Mouse (Mus musculus) right cerebral cortex, adult 18-20 months (tissue): Measurements from ENCODE around the gene Mpeg1.

Source experiments
- DNase-seq: peaks from one replicate; pipeline ENCODE4 v3.0.0; 2022; ENCODE audit warnings: mixed read lengths

The Mpeg1 gene

DNA sequence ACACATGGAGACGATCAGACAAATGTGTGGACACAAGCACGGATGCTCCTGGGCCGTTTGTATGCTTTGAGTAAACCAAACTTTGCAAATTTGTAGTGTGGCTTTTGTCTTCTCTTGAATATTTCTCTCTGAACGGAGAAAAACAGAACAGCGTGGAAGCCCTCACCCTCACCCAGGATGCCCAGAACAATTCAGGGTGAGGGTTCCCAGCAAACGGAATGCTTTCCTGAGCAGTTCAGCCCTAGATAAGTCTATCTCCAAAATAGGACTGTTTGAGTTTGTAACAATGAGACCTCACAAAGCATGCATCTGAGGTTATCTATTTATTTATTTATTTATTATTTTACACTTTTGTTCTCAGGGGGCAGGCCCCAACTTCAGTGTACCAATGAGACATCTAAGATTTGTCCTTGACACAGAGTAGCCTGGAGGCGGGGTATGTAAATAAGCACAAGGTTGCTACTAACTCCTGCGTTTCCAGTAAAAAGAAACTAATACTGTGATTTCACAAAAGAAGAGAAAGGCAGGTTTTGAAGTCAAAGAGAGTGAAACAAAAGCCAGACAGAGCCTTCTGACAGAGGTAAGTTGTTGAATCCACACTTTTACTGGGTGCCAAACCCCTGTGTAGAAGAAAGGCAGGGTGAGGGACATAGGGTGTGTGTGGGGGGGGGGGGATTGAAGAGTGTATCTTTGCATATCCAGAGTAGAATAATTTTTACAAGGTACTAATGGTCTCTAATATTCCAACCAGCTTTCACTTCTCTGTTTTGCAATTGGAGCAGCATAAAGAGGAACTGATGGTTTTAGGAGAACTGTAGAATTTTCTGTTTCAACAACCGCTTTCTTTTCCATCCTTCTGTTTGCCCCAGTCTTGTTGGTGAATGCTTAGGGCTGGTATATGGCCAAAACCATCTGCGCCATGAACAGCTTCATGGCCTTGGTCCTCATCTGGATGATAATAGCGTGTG lies at the start of gene Mpeg1:
Mpeg1 (plus strand) TSS at position 498 of the 968 bp plus-strand sequence.
- DNase-seq: no peak

DNA sequence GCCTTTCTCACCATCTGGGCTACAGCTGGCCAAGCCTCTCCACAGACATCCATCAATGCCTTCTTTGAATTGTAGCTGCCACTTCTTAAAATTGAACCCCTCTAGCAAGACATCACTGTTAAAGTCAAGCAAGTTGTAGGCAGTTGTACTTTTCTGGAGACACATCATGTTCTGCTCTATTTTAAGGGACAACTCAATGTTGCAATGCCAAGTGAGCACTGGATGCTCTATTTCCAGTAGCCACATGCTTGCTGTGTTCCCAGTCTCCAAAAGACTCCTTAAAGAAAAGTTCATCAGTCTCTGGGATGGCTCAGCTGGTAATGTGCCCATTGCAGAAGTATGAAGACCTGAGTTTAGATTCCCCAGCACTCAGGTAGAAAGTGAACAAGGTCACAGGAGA lies 46.8 kb upstream of the Mpeg1 start:
- DNase-seq: peak; percentile 17

DNA sequence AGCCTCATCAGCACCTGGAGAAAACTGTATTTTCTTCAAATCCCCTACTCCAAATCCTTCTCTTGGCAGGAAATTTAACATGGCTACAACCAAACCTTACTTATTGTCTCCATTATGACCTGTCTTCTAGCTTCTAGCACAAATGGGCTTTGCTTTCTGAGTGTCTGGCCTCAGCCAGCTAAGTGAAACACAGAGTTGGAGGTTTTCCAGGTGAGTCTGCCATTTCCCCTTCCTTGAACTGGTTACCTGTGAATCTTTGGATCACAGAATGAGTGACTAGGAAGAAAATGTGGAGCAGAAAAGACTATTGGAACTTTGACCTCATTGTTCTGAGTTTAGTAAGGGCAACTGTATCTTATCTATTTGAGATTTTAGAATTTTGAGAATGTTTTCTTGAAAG lies 43.2 kb upstream of the Mpeg1 start, which contains the start of gene Olfr1441:
Olfr1441 (plus strand) TSS at position 73 of the 400 bp plus-strand sequence.
- DNase-seq: no peak

DNA sequence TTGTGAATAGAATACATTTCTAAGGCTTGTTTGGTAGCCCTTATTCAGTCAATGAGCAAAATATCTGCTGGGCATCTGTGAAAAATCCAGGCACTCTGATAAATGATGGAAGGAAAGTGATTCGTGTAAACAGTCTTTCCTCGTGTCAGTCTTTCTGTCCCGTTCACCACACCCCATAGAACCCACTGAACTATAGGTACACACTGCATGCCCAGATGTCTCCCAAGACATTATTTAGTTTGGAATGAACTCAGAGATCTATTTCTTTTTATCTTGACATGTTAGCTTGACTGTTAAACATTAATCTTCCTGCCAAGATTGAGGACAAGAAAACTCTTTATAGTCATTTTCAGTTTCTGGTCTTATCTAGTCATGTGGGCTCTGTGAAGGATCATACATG lies 42.3 kb upstream of the Mpeg1 start:
- no peak for DNase-seq

- DNase-seq: no peak
Observed at GRCm38 (mm10) chr19:12420555-12420954, 40.0 kb upstream of the Mpeg1 start.

GRCm38 (mm10) chr19:12421680-12422079 lies 38.9 kb upstream of the Mpeg1 start:
- DNase-seq: no peak

DNA sequence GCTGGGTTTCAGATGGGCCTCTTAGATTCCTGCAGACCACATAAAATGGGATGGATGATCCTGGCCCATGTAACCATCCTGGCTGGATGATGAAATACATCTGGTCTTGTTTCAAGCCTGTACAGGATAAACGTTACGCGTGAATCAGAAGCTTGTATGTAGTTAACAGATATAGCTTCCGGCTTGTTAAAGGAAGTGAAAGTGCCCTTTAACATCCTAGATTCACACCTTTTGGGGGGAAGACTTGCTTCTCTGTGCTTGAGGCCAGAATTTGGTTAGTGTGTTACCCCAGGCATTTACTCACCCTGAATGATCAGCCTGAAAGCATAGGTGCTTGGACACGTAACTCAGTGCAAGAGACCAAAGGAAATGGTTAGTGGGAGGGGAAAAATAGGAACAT lies 33.5 kb upstream of the Mpeg1 start:
- DNase-seq: no peak

GRCm38 (mm10) chr19:12427605-12428004 lies 33.0 kb upstream of the Mpeg1 start, which contains the start of gene Pfpl:
TSS of gene Pfpl (plus strand) at chr19:12427905.
- no peak for DNase-seq

DNA sequence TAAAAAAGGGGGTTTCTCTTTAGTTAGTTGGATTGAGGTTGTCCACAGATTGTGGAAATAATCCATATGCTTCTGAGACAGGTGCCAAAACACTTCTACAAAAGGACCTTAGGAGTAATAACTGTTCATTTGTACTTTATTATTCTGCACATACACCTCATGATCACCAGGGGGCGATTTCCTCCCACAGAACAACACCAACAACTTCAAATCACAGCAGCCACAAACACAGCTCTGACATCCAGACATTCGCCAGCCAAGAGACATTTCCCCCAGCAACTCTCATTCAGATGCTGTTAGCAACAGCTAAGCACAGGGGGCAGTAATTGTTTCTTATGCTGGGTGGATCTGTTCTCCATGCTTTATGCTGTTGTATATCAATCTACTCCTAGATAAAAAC lies 27.5 kb upstream of the Mpeg1 start:
- peak; percentile 12 for DNase-seq

- DNase-seq: no peak
Observed at GRCm38 (mm10) chr19:12435011-12435416, 25.6 kb upstream of the Mpeg1 start.

GRCm38 (mm10) chr19:12435750-12436524 lies 24.6 kb upstream of the Mpeg1 start:
- DNase-seq: no peak

DNA sequence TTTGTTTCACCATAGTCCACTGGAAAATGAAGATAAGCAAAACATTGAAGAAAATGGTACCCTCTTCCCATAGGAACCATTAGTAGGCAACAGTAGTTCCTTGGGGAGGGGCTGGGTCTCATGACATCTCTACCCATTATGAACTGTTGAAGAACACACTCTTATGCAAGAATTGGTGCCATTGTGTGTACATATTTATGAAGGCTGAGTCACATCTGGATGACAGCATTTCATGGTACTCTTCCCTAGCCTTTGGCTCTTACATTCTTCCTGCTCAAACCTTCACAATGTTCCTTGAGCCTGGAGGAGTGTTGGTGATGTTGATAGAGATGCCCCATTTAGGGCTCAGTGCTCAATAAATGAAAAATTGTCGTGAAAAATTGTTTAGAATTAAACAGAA lies 21.0 kb upstream of the Mpeg1 start:
- no peak for DNase-seq

DNA sequence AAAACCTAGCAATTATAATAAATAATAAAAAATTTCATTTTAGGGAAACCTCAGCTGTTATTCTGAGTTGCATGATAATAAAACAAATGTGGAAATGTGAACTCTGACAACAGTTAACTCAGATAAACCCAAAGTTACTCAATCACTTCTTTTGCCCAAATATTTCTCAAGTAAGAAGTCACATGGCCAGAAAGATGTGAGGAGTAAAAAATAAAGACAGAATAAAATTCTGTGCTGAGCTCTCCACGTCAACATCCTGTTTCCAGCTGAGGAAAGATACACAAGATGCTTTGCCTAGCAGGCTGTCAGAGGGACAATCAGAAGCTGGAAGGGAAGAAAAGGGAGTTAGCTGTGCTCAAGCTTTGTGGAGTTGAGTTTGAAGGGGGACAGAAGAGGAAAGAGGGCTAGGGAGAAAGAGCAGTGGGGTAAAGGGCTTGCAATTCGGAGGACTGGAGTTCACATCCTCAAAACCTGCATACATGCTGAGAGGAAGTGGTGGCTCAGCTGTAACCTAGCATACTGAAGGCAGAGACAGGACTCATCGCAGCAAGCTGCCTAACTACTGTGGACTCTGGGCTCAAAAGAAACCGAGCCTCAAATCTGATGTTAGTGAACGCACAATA lies 20.4 kb upstream of the Mpeg1 start:
- DNase-seq: no peak

GRCm38 (mm10) chr19:12442560-12442959 lies 18.0 kb upstream of the Mpeg1 start:
- no peak for DNase-seq

DNA sequence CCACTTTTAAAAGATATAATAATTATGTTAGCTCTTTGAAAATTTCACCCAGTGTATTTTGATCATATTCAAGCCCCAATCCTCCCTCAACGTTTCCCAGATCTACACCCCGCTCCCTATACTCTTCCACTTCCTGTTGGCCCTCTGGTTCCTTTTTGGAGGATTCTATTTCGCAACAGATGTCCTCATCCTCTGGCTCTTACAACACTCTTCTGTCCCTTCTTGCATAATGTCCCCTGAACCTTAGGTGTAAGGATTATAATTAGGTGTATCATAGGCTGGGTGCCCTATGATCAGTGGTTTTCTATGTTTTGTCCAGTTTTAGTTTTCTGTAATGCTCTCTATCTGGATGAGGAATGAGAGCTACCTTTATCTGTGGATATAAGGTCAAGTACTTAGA lies 15.6 kb upstream of the Mpeg1 start:
- DNase-seq: no peak

- DNase-seq: no peak
Observed at GRCm38 (mm10) chr19:12457401-12458066, 3.0 kb upstream of the Mpeg1 start.

- DNase-seq: no peak
Observed at GRCm38 (mm10) chr19:12459516-12459915, 1.1 kb upstream of the Mpeg1 start.

DNA sequence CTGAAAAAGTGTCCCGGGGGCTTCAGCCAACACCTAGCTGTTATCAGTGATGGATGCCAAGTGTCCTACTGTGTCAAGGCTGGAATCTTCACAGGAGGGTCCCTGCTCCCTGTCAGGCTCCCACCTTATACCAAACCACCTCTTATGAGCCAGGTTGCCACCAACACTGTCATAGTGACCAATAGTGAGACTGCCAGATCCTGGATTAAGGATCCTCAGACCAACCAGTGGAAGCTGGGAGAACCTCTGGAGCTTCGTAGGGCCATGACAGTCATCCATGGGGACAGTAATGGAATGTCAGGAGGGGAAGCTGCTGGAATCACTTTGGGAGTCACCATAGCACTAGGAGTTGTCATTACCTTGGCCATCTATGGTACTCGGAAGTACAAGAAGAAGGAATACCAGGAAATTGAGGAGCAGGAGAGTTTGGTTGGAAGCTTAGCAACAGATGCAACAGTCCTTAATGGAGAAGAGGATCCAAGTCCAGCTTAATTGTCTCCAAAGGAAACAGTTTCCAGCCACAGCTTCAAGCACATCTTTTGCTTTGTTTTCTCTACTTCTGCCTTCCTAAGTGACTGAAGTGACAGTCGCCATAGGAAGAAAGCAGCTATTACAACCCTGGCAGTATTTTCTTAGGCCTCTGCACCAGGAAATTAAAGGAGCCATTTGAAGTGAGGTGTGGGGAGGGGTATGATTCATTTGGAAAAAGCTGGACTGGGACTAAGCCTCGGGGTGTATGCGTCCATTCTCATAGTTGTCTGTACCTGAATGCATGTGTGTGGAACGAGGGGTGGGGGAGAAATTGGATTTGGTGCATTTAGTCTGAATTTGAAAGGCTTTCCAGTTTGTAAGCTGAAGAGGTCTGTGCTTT lies 2.5 kb downstream of the Mpeg1 start:
- DNase-seq: no peak

DNA sequence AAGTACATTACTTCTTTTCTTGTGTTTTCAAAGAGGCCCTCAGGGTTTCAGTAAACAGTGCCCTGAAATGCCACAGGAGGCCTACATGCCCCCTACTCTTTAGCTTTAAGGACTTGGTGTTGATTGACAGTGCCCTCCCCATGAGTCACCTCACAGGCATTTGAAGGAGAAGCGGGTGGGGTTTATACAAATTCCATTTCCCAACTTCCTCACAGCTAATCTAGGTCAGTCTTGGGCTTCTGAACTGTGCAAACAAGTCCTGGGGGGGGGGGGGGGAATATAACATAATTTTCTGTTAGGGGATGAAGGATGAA lies 3.1 kb downstream of the Mpeg1 start:
- no peak for DNase-seq

- DNase-seq: no peak
Observed at GRCm38 (mm10) chr19:12464127-12464526, 3.5 kb downstream of the Mpeg1 start.

DNA sequence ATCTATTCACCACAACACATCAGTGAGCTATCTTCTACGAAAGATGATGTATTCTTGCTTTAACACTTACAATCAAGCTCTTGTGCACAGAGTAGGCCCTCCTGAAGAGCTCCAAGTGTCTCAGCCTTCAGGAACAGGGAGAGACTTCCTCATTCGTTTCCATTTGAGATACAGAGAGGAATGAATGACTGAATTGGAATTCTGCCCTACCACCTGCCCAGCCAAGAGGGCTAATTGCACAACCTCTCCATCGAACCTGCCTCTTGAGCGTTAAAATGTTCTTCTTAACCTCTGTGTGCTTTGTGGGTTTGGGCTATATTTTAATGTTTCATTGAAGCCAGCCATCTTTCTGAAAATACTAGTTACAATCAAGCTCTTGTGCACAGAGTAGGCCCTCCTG lies 4.1 kb downstream of the Mpeg1 start:
- no peak for DNase-seq
